Mouse (Mus musculus) forebrain, embryonic 16.5 days (tissue): ENCODE measurements around the gene Ppp1r14d. TPM values are rescaled to one million over a fixed set of nuclear protein-coding genes. Genes with fewer than 3 reads are reported as not detected.

Source experiments
- ATAC-seq: fragments of 200-750 bp; cut with Nextera tagmentation; 2 replicates; pipeline ENCODE4 v1.8.0; 2017; ENCODE audit warnings: mild to moderate bottlenecking, moderate library complexity
- H3K27ac ChIP-seq: fragments of 300-500 bp; sonication (generic); 2 replicates; pipeline ENCODE4 v1.5.1; 2014; ENCODE audit warnings: low read length, control low read depth
- H3K27me3 ChIP-seq: fragments of 300-500 bp; sonication (generic); replicated peaks from 2 replicates; pipeline ENCODE4 v1.6.1; 2014; ENCODE audit warnings: low read length; ENCODE audit not compliant: control insufficient read depth, insufficient read depth
- H3K36me3 ChIP-seq: fragments of 300-500 bp; sonication (generic); 2 replicates; pipeline ENCODE4 v1.6.1; 2014; ENCODE audit not compliant: control insufficient read depth, insufficient read depth
- H3K4me1 ChIP-seq: fragments of 300-500 bp; sonication (generic); replicated peaks from 2 replicates; pipeline ENCODE4 v1.6.1; 2014; ENCODE audit warnings: low read length; ENCODE audit not compliant: control insufficient read depth, insufficient read depth
- H3K4me2 ChIP-seq: fragments of 300-500 bp; sonication (generic); 2 replicates; pipeline ENCODE4 v1.6.1; 2014; ENCODE audit warnings: mild to moderate bottlenecking, low read length, control low read depth
- H3K4me3 ChIP-seq: fragments of 300-500 bp; sonication (generic); replicated peaks from 2 replicates; pipeline ENCODE4 v1.5.1; 2014; ENCODE audit warnings: mild to moderate bottlenecking, low read length, control low read depth
- H3K9ac ChIP-seq: fragments of 300-500 bp; sonication (generic); replicated peaks from 2 replicates; pipeline ENCODE4 v1.6.1; 2014; ENCODE audit warnings: low read depth, low read length, control low read depth
- H3K9me3 ChIP-seq: fragments of 300-500 bp; sonication (generic); 2 replicates; pipeline ENCODE4 v1.6.1; 2016; ENCODE audit warnings: low read length; ENCODE audit not compliant: control insufficient read depth
- WGBS: fragments of 180-500 bp; shearing (Covaris S2); extraction: QIAGEN DNeasy Blood & Tissue Kit; methylation state at CpG from one replicate; pipeline ENCODE4 v1.1.7; 2014; 5-methylcytosine and 5-hydroxymethylcytosine counted together
- polyA plus RNA-seq: library from polyadenylated mRNA; unstranded; fragments of >200 nt; fragmentation: Nextera tagmentation; extraction: Ambion mirVana; gene quantifications from 2 replicates; pipeline ENCODE4 v1.2.1, GENCODE M21; 2015

The Ppp1r14d gene
- polyA plus RNA-seq, 1 experiment from 2014 or later, result not detected

DNA sequence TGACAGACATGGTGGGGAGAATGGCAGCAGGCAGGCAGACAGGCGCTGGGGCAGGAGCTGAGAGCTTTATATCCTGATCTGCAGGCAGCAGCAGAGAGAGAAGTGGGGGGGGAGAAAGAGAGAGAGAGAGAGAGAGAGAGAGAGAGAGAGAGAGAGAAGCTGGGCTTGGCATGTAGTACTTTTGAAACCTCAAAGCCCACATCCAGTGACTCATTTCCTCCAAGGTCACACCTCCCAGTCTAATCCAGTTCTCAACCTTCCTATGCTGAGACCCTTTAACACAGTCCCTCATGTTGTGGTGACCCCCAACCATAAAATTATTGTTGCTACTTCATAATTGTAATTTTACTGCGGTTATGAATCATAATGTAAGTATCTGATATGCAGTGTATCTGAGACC is 59.4 kb downstream of the Ppp1r14d start:
- Histone ChIP-seq H3K27ac (no peak overlapping the region), H3K4me2 (no peak overlapping the region), H3K9me3 (no peaks in the 10 kb centered on the region), H3K4me3 (no peak overlapping the region), H3K27me3 (peaks cover 15% of the 10 kb centered on the region), H3K4me1 (peaks cover 26% of the 10 kb centered on the region), H3K9ac (no peak overlapping the region), H3K36me3 (no peaks in the 10 kb centered on the region)
- no peak for ATAC-seq
- 87% methylated on average over 2 of the region's 2 CpGs for WGBS

Other genes starting within 250 kb of the Ppp1r14d start
- gene Ccdc32, start 200.5 kb downstream of the Ppp1r14d start, polyA plus RNA-seq, result 41.6 and 46.1 TPM in 2 replicates
- 5.0 and 5.1 TPM in 2 replicates for gene Rpusd2, start 195.1 kb downstream of the Ppp1r14d start, polyA plus RNA-seq
- 23.9 and 26.2 TPM in 2 replicates for gene Knl1, start 182.8 kb downstream of the Ppp1r14d start, polyA plus RNA-seq
- 17.6 and 20.3 TPM in 2 replicates for gene Rad51, start 117.1 kb downstream of the Ppp1r14d start, polyA plus RNA-seq
- 59.6 and 65.3 TPM in 2 replicates for gene Rmdn3, start 72.9 kb downstream of the Ppp1r14d start, polyA plus RNA-seq
- 0.47 and 0.55 TPM in 2 replicates for gene Gchfr, start 62.1 kb downstream of the Ppp1r14d start, polyA plus RNA-seq
- 1.1 and 1.3 TPM in 2 replicates for gene Gm14137, start 55.4 kb downstream of the Ppp1r14d start, polyA plus RNA-seq
- gene Zfyve19, start 21.3 kb downstream of the Ppp1r14d start, polyA plus RNA-seq, result 66.2 and 66.9 TPM in 2 replicates
- 21.3 and 24.6 TPM in 2 replicates for gene Dnajc17, start 21.1 kb downstream of the Ppp1r14d start, polyA plus RNA-seq
- 0.44 and 0.57 TPM in 2 replicates for gene Spint1, start 7.5 kb upstream of the Ppp1r14d start, polyA plus RNA-seq
- 24.8 and 31.8 TPM in 2 replicates for gene Rhov, start 41.4 kb upstream of the Ppp1r14d start, polyA plus RNA-seq
- 32.5 and 33.6 TPM in 2 replicates for gene Vps18, start 58.8 kb upstream of the Ppp1r14d start, polyA plus RNA-seq
- 4.8 and 5.5 TPM in 2 replicates for gene Dll4, start 95.9 kb upstream of the Ppp1r14d start, polyA plus RNA-seq
- gene Chac1, start 121.3 kb upstream of the Ppp1r14d start, polyA plus RNA-seq, result 4.6 and 11.3 TPM in 2 replicates
- 4.0 and 4.1 TPM in 2 replicates for gene Ino80, start 247.8 kb upstream of the Ppp1r14d start, polyA plus RNA-seq